Mouse (Mus musculus) hindbrain, embryonic 12.5 days (tissue): ENCODE measurements around the gene Zbtb20. TPM values are rescaled to one million over a fixed set of nuclear protein-coding genes. Genes with fewer than 3 reads are reported as not detected.

Source experiments
- ATAC-seq: fragments of 200-750 bp; cut with Nextera tagmentation; 2 replicates; pipeline ENCODE4 v1.8.0; 2017; ENCODE audit warnings: moderate TSS enrichment; ENCODE audit not compliant: low FRiP score
- H3K27ac ChIP-seq: fragments of 300-500 bp; sonication (generic); 2 replicates; pipeline ENCODE4 v1.5.1; 2016; ENCODE audit warnings: mild to moderate bottlenecking
- H3K27me3 ChIP-seq: fragments of 300-500 bp; sonication (generic); 2 replicates; pipeline ENCODE4 v1.6.1; 2016; ENCODE audit warnings: mild to moderate bottlenecking
- H3K36me3 ChIP-seq: fragments of 300-500 bp; sonication (generic); 2 replicates; pipeline ENCODE4 v1.6.1; 2016; ENCODE audit warnings: mild to moderate bottlenecking
- H3K4me1 ChIP-seq: fragments of 300-500 bp; sonication (generic); 2 replicates; pipeline ENCODE4 v1.6.1; 2016
- H3K4me2 ChIP-seq: fragments of 300-500 bp; sonication (generic); replicated peaks from 2 replicates; pipeline ENCODE4 v1.6.1; 2016; ENCODE audit warnings: mild to moderate bottlenecking
- H3K4me3 ChIP-seq: fragments of 300-500 bp; sonication (generic); 2 replicates; pipeline ENCODE4 v1.5.1; 2016; ENCODE audit warnings: mild to moderate bottlenecking
- H3K9ac ChIP-seq: fragments of 300-500 bp; sonication (generic); 2 replicates; pipeline ENCODE4 v1.6.1; 2016; ENCODE audit warnings: mild to moderate bottlenecking, moderate library complexity
- H3K9me3 ChIP-seq: fragments of 300-500 bp; sonication (generic); replicated peaks from 2 replicates; pipeline ENCODE4 v1.6.1; 2016; ENCODE audit warnings: mild to moderate bottlenecking
- WGBS: fragments of 180-500 bp; shearing (Covaris S2); methylation state at CpG from one replicate; pipeline ENCODE4 v1.1.7; 2016; 5-methylcytosine and 5-hydroxymethylcytosine counted together
- polyA plus RNA-seq: library from polyadenylated mRNA; unstranded; fragments of >200 nt; fragmentation: Nextera tagmentation; extraction: Ambion mirVana; gene quantifications from 2 replicates; pipeline ENCODE4 v1.2.1, GENCODE M21; 2016

The Zbtb20 gene
- polyA plus RNA-seq, 1 experiment from 2014 or later = 64.6 TPM

DNA sequence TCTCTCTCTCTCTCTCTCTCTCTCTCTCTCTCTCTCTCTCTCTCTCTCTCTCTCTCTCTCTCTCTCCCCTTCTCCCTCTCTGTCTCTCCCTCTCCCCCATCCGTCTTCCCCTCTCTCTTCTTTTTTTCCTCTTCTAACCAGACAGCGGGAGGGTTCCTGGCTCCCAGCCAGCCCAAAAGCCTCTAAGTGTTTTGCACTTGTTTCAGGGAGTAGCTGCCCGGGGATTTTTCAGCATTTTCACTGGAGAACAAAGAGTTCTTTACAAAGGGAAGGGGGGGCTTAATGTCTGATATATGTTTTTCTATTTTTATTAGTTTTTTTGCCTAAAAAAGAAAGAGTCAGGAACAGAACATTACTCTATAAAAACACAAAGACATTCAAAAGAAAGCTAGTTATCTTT is 628.5 kb downstream of the Zbtb20 start:
- Histone ChIP-seq H3K27ac (peak overlapping the region; percentile 98), H3K36me3 (no peaks in the 10 kb centered on the region), H3K27me3 (no peaks in the 10 kb centered on the region), H3K4me2 (peak overlapping the region; percentile 75), H3K9me3 (no peaks in the 10 kb centered on the region), H3K4me1 (peaks cover 39% of the 10 kb centered on the region), H3K9ac (peak overlapping the region; percentile 78), H3K4me3 (peak overlapping the region; percentile 55)
- 0 out of 2 replicates have a peak, but pooled peaks have one; percentile 30 for ATAC-seq
- 0% methylated on average over 3 of the region's 3 CpGs for WGBS

DNA sequence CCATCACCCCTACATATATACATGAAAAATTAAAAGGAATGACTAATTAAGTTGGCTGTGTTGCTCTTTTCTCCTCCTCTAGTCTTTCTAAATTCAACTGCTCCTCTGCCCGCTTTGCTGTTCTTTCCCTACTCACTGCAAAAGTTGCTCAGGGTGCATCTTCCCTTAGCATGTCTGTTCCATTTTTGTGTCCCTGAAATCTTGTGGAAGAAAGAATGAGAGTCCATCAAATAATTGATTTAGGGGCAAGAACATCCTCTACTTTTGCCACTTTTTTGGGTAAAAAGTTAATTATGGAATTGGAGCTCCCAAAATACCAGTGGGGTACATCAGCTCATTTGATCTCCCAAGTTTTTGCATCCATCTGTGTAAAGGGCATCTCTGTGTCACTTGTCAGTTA is 628.9 kb downstream of the Zbtb20 start:
- peak overlapping the region; percentile 75 for H3K4me2 ChIP-seq
- WGBS = 16% methylated on average over 1 of the region's 1 CpGs
- peak overlapping the region; percentile 98 for H3K27ac ChIP-seq
- H3K4me3 ChIP-seq = peak overlapping the region; percentile 55
- H3K9ac ChIP-seq = peak overlapping the region; percentile 78
- no peaks in the 10 kb centered on the region for H3K27me3 ChIP-seq
- no peaks in the 10 kb centered on the region for H3K9me3 ChIP-seq
- H3K36me3 ChIP-seq = no peaks in the 10 kb centered on the region
- ATAC-seq = no peak
- H3K4me1 ChIP-seq = peaks cover 39% of the 10 kb centered on the region

DNA sequence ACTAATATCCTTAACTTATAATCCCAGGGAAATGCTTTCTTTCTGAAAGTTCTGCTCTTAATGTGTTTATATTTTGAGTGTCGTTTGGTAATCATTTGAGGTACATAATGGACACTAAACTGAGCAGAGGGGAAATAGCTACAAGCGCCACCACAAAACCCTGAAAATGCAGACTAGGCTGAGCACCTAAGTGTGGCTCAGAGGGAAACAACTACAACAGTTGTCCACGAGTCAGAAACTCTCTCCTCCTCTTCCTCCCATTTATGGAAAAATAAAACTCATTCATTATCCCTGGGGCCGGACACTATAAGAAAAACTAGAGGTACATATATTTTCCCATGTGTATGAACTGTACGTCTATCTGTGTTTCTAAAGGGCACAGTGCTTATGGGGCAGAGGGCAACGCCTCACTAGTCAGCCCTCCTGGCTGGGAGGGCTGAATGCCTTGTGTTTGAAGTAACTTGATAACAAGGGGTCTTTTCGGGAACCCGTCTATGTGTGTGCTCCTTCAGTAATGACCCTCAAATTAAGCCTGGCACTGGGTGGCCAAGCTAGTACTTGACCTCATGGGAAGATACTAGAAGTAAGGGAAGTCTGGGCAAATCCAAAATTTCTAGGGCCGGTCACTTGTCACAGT is 629.8 kb downstream of the Zbtb20 start:
- no peak for ATAC-seq
- Histone ChIP-seq H3K9ac (peak overlapping the region; percentile 68), H3K27ac (peak overlapping the region; percentile 84), H3K4me3 (peak overlapping the region; percentile 37), H3K4me2 (peak overlapping the region; percentile 75), H3K9me3 (no peaks in the 10 kb centered on the region), H3K4me1 (peaks cover 42% of the 10 kb centered on the region), H3K27me3 (no peaks in the 10 kb centered on the region), H3K36me3 (no peaks in the 10 kb centered on the region)
- 26% methylated on average over 9 of the region's 9 CpGs for WGBS

DNA sequence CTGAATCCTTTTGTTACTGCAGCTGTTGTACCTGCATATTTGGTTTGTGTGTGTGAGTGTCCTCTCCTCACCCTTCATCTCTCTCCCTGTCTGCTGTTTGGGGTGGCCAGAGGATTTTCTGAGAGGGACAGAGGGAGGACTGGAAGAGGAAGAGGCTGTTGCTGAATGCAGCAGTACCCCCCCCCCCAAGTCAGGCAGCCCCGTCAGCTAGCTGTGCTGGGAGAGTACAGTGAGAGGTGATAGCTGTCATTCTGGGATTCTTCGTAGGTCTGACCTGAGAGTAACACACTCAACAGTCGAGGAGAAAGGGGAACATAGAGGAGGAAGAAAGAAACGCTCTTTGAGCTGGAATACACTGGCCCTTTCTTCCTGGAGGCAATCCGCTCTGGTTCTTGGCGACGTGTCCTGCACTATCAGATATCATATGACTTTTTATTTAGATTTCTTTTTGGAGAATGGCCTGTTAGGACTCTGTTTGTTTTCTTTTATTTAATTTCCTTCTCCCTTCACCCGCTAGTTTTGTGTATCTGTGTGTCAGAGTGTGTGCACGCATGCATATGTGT is 630.6 kb downstream of the Zbtb20 start:
- no peak for ATAC-seq
- Histone ChIP-seq H3K36me3 (no peaks in the 10 kb centered on the region), H3K4me1 (peaks cover 46% of the 10 kb centered on the region), H3K27ac (peak overlapping the region; percentile 84), H3K4me2 (peak overlapping the region; percentile 75), H3K27me3 (no peaks in the 10 kb centered on the region), H3K9ac (peak overlapping the region; percentile 68), H3K4me3 (peak overlapping the region; percentile 37), H3K9me3 (no peaks in the 10 kb centered on the region)
- WGBS = 16% methylated on average over 9 of the region's 9 CpGs

DNA sequence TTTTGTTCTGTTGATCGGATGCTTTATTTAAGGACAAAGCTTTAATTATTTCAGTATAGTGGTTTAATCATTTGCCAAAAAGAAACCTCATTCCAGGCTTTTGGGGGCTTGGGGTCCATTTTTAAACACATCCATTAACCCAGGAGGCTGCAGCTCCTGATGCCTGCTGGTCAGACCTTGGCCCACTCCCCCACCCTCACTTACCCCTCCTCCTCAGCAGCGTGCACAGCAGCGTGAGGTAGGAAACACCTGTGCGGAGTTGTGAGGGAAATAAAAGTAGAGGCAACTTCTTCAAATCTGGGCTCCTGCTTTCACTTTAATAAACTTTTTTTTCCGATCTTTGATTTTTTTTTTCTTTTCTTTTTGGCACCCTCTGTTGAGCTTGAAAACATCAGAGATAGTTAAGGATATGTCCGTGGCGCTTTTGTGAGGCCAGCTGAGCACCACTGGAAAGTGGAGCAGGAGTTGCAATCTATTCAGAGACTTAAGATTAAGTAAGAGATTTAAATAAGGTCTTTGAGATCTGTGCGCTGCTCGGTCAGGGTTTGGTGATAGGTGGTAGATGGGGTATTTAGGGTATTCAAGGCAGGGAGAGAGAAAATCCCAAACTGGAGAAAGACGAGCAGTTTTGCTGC is 631.2 kb downstream of the Zbtb20 start:
- H3K9me3 ChIP-seq = no peaks in the 10 kb centered on the region
- peak overlapping the region; percentile 84 for H3K27ac ChIP-seq
- 27% methylated on average over 10 of the region's 10 CpGs for WGBS
- H3K36me3 ChIP-seq = no peaks in the 10 kb centered on the region
- H3K4me1 ChIP-seq = peaks cover 46% of the 10 kb centered on the region
- no peak for ATAC-seq
- H3K4me2 ChIP-seq = peak overlapping the region; percentile 75
- peak overlapping the region; percentile 68 for H3K9ac ChIP-seq
- no peaks in the 10 kb centered on the region for H3K27me3 ChIP-seq
- peak overlapping the region; percentile 37 for H3K4me3 ChIP-seq

DNA sequence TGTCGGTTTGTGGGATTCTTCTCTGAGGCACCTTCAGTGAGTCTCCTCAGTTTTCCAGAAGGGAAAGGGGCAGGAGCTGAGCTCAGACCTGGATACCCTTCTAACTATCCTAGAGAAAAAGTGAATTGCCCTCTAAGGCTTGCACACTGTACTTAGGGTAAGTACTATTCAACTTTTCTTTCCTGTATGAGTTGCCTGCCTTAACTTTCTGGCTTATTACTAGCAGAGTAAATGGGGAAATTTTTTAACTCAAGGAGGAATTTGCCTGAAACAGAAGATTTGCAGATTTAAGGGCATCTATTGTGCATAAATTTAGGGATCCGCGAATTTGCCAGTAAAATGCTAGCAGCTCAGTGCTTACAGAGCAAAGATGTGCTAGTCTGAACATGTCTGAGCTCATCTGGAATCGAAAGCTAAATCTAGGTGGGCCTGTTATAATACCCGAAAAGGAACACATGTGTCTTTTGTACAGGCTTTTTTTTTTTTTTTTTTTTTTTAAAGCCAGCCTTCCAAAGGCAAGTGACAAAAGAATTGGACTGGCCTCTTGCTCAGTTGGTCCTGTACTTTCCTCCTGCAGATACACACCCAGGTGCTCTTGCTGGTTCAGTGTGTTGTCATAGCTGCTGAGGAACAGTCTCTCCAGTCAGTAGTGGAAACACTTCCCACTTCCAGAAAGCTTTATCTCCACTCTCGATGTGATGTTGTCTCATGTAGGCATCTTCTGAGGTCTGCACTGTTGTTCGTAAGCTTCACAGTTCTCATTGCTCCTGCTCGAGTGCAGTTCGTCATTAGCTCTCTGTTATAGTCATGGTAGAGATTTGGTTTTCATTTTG is 632.7 kb downstream of the Zbtb20 start:
- no peak for ATAC-seq
- Histone ChIP-seq H3K36me3 (no peaks in the 10 kb centered on the region), H3K27me3 (no peaks in the 10 kb centered on the region), H3K4me1 (peaks cover 37% of the 10 kb centered on the region), H3K4me2 (no peak overlapping the region; the same call in 1 of the 2 replicates), H3K27ac (no peak overlapping the region), H3K4me3 (no peak overlapping the region), H3K9me3 (no peaks in the 10 kb centered on the region), H3K9ac (no peak overlapping the region)
- WGBS = 76% methylated on average over 9 of the region's 9 CpGs

DNA sequence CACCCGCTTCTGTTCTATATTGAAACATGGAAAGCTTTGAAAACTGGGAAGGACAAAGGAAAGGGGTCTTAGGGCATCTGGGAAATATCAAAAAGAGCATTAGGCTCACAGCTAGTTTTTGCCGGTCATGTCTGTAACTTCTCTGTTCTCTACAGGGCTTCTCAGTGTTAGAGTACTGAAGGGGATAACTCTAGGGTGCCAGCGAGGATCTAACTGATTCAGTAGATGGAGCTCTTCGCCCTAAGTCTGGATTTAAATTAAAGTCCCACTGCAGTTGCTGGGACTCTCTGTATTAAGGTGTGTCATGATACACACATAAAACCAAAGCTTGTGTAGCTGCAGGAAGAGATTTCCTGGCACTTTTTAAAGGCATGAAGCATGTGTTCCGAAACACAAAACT is 634.8 kb downstream of the Zbtb20 start:
- no peak overlapping the region for H3K9ac ChIP-seq
- no peak overlapping the region; the same call in 1 of the 2 replicates for H3K4me2 ChIP-seq
- 63% methylated on average over 5 of the region's 5 CpGs for WGBS

DNA sequence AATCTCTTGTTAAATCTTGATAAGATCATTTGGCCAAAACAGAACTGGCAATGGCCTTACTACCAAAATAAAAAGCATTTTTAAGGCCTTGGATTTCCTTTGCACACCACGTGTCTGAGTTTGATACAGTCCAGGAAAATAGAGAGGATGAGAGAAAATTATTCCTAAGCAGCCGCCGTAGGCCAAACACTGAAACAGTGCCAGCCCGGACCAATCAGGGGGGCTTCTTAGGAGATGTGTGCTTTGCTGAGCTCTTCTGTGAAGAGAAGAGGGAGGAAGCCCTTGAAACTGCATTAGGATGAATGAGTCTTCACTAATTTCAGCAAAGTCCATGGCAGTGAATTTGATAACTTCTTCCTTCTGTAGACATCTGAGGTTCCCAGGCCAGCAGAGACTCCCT is 635.9 kb downstream of the Zbtb20 start:
- H3K9ac ChIP-seq = no peak overlapping the region
- H3K4me2 ChIP-seq = no peak overlapping the region
- no peak for ATAC-seq
- H3K9me3 ChIP-seq = no peaks in the 10 kb centered on the region
- no peak overlapping the region for H3K27ac ChIP-seq
- H3K27me3 ChIP-seq = no peaks in the 10 kb centered on the region
- WGBS = 94% methylated on average over 4 of the region's 4 CpGs
- no peak overlapping the region for H3K4me3 ChIP-seq
- no peaks in the 10 kb centered on the region for H3K36me3 ChIP-seq
- peaks cover 33% of the 10 kb centered on the region for H3K4me1 ChIP-seq

More for the DNA sequence above, 634.8 kb downstream of the Zbtb20 start:
- H3K9me3 ChIP-seq = no peaks in the 10 kb centered on the region
- no peak overlapping the region for H3K27ac ChIP-seq
- no peak overlapping the region for H3K4me3 ChIP-seq
- H3K36me3 ChIP-seq = no peaks in the 10 kb centered on the region
- H3K4me1 ChIP-seq = peaks cover 37% of the 10 kb centered on the region
- ATAC-seq = no peak
- H3K27me3 ChIP-seq = no peaks in the 10 kb centered on the region

DNA sequence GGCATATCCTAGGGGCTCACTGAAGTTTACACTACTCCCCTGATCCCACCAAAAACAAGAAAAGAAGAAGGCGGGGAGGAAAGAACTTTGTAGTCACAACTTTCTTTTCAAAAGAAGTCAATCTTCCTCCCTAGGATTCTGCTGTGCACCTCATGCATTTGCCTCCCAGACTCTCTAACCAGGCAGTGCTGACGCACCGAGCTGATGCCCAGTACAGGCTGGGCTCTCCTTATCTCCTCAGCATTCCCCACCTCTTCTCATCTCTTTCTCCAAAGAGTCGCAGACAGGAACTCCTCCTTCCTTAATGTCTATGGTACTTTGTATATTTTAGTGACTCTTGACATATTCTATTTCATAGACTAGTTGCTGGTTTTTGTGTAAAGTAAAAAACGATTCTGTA is 638.3 kb downstream of the Zbtb20 start:
- ATAC-seq = no peak
- WGBS = 81% methylated on average over 5 of the region's 5 CpGs
- no peak overlapping the region for H3K4me2 ChIP-seq
- H3K27ac ChIP-seq = no peak overlapping the region
- no peak overlapping the region for H3K4me3 ChIP-seq
- H3K9ac ChIP-seq = no peak overlapping the region
- peaks cover 21% of the 10 kb centered on the region for H3K4me1 ChIP-seq
- H3K27me3 ChIP-seq = no peaks in the 10 kb centered on the region
- no peaks in the 10 kb centered on the region for H3K36me3 ChIP-seq
- no peaks in the 10 kb centered on the region for H3K9me3 ChIP-seq

DNA sequence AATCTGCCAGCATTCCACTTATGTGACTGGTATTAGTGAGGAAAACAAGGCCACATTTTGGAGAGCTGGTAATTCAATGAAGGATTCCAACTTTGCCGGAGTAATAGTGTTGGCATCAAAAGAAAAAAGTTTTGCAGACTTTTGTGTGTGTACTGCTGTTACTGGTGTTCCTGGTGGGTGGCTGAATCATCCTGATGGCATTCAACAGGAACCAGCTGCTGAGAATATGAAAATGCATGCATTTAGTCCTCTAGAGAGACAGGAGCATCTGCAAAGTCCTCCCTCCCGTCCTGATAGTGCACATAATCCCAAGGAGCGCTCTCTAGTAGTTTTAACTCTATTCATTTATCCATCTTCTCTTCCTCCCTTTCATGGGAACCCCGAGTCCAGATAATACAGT is 639.9 kb downstream of the Zbtb20 start:
- no peak overlapping the region for H3K27ac ChIP-seq

DNA sequence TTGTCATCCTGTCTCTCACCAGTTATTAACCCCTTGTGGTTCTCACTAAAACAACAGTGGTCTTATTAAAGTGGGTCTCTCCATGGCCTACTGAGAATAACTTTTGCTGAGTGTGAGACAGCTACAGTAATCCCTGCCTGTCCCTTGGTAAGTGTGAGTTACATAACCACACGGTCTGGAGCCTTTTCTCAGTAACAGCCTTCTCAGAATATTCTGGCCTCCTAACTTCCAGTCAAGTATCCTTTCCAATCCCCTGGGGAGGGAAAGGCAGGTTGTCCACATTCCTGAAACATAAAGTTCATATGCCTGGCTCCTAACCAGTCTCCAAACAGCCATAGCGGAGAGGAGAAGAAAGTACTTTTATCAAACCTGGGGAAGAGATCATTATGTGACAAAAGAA is 644.6 kb downstream of the Zbtb20 start:
- Histone ChIP-seq H3K4me3 (no peak overlapping the region), H3K27ac (no peak overlapping the region)
- 75% methylated on average over 2 of the region's 2 CpGs for WGBS

More for the DNA sequence above, 639.9 kb downstream of the Zbtb20 start:
- Histone ChIP-seq H3K4me2 (no peak overlapping the region), H3K4me3 (no peak overlapping the region), H3K9ac (no peak overlapping the region), H3K27me3 (no peaks in the 10 kb centered on the region), H3K36me3 (no peaks in the 10 kb centered on the region), H3K4me1 (peaks cover 17% of the 10 kb centered on the region), H3K9me3 (no peaks in the 10 kb centered on the region)
- 92% methylated on average over 4 of the region's 4 CpGs for WGBS
- ATAC-seq = no peak

DNA sequence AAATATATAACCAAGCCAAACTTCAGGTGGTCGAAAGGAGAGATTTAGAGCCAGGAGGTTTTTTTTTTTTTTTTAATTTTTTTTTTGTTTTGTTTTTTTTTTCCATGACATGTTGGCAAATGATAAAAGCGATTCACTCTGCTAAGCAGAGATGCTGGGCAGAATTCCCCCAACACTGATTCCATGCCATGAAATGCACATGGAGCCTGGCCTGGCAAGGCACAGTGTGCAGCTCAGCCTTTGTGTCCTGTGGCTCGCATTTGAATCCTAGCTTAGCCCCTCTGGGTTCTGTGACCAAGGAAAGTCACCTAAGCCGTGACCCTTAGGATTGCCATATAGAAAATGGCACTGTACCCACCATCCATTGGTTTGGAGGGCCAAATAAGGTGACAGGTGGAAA is 646.8 kb downstream of the Zbtb20 start:
- Histone ChIP-seq H3K36me3 (no peaks in the 10 kb centered on the region), H3K4me1 (peaks cover 6% of the 10 kb centered on the region; the same call in 1 of the 2 replicates), H3K27me3 (no peaks in the 10 kb centered on the region), H3K9me3 (no peaks in the 10 kb centered on the region), H3K4me3 (no peak overlapping the region), H3K4me2 (no peak overlapping the region), H3K27ac (no peak overlapping the region), H3K9ac (no peak overlapping the region)
- ATAC-seq = no peak
- WGBS = 89% methylated on average over 4 of the region's 4 CpGs

More for the DNA sequence above, 644.6 kb downstream of the Zbtb20 start:
- ATAC-seq = no peak
- Histone ChIP-seq H3K4me2 (no peak overlapping the region), H3K4me1 (peaks cover 15% of the 10 kb centered on the region), H3K27me3 (no peaks in the 10 kb centered on the region), H3K9ac (no peak overlapping the region), H3K9me3 (no peaks in the 10 kb centered on the region), H3K36me3 (no peaks in the 10 kb centered on the region)
